Mouse (Mus musculus) c-Kit-negative CD71-positive TER-119-positive erythroid progenitor cells, embryonic 14.5 days (primary cell): ENCODE data around the gene Ppbp.
"Not testable (repeated sequence)": the region's sequence is repeated elsewhere in the genome, so short reads cannot be mapped to it uniquely, and the experiment has no call there.

Experiments used
- DNase-seq: peaks from one replicate; pipeline ENCODE4 v3.0.0-alpha.2; 2013; ENCODE audit warnings: low read depth, low spot score

Ppbp gene

DNA sequence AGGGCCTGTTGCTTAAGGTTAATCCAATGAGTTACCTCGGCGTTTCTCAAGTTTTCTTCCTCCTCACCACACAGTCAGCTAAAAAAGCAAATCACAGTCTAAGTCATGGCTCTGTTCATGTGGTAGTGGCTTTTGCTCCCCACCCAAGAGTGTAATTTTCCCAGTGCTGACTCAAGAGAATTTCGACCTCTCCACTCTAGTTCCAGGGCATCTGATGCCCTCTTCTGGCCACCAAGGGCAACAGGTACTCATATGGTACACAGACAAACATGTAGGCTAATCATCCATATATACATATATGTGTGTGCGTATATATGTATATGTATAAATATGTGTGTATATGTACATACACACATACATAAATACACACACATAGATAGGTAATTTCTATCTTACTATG lies 19.8 kb downstream of the Ppbp start:
- DNase-seq = no peak

DNA sequence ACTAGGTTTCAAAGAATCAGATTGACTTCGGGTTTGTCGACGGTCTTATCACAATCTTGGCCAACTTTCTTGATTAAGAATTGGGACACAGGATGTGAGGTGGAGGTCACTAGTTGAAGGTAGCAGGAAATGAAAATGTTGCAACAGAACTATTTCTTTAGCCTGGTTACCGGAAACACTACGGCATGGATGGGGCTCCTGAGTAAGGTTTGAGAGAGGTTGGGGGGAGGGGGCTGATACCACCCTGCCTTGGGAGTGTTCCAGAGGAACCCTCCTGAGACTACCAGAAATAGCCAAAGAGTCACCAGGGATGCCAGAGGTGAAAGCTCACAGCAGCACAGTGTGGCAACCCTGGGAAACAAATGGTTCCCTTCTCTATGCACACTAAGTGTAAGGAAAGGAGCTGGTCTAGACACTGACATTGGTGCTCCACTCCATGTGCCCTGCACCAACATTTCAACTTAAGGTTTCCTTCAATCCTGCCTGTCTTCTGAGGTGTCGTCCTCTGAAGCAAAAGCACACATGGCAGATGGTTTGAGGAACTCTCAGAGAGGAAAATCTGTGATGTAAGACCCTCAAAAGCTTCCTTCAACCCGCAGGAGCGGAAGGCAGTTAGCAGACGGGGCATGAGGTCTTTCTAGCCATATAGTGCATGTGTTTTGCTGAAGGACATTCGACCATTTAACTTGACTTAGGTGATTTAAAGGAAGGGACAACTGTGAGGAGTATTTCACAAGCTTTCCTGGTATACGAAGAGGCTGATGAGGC lies 21.2 kb downstream of the Ppbp start:
- DNase-seq = no peak

DNA sequence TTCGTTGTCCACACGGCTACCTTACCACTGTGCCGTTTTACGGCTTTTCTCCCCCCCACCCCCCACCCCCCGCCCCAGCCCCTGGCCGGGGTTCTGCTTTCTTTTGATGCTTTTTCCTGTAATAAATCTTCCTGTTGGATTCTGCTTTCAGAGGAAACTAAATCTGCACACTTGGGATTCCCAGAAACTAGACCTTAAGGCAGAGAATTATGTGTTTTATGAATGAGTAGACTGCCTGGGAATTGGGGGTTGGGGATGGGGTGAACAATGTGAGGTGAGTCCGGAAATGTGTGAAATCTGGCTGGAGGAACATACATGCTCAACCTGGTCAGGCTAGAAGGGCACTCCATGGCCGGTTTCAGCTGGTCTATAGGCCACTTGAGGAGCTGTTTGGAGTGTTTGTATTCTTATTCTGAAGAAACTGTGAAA lies 21.8 kb downstream of the Ppbp start:
- DNase-seq = no peak

DNA sequence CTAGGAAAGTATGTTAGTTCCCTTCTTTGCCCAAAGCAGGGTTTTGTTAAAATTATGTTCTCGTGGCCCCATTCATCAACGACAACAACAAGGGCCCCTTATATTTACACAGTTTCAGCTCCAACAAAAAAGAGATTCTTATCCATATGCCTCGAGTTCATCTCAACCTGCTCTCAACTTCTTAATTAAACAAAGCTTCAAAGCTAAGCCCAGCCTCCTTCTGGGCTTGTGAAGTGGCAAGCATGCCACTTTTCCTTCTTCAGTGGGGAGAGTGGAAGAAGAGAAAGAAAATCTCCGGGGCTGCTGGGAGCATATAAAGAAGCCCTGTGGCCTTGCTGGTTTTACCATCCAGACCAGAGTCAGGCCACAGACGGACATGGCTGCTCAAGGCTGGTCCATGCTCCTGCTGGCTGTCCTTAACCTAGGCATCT lies 25.9 kb downstream of the Ppbp start, which contains the start of gene Cxcl15:
Gene Cxcl15 (plus strand): TSS at position 340 of the 431 bp plus-strand sequence.
- DNase-seq = no peak

DNA sequence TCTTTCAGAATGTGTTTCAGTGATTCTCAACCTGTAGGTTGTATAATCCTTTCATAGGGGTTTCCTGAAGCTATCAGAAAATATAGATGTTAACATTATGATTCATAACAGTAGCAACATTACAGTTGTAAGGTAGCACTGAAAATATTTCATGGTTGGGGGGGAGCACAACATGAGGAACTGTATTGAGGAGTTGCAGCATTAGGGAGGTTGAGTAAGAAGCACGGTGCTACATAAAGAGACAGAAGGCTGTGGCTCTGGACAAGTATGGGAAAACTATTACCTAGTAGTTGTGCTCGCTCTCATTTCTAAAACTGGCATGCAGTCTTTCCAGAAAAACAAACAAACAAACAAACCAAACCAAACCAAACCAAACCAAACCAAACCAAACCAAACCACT lies 27.1 kb downstream of the Ppbp start:
- not testable (repeated sequence) for DNase-seq

DNA sequence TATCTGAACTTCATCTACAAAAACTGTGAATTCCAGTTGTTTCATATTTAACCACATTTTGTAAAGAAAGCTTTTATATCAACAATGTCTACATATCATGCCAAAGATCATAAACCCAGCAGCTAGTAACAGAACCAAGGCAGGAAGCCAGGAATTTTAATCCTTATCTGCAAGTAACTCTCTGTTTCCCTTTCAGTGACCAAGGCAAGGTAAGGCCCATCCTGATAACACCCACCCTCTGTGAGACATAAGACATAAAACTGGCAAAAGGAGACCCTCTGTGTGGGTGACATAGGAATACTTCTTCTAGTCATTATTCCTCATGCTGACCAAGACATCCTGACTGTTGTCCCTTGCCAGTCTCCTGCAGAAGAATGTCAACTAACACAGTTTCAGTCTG lies 36.3 kb downstream of the Ppbp start:
- DNase-seq = no peak

DNA sequence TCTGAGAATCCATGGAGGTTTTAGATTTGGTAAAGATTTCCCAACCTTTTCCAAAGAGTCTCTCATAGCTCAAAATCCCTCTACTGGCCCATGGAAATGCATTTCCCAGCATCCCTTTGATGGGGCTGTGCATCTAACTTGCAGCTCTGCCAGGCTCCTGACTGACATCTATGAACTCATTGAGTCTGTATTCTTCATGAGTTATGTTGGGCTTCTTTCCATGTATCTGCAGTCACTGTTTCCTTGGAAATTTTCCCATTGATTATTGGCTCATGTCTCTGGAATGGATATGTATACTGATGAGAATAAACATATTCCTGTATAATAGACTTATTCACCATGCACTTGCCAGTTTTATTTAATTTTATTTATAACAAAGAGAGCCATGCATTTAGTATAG lies 37.7 kb downstream of the Ppbp start:
- DNase-seq = no peak

DNA sequence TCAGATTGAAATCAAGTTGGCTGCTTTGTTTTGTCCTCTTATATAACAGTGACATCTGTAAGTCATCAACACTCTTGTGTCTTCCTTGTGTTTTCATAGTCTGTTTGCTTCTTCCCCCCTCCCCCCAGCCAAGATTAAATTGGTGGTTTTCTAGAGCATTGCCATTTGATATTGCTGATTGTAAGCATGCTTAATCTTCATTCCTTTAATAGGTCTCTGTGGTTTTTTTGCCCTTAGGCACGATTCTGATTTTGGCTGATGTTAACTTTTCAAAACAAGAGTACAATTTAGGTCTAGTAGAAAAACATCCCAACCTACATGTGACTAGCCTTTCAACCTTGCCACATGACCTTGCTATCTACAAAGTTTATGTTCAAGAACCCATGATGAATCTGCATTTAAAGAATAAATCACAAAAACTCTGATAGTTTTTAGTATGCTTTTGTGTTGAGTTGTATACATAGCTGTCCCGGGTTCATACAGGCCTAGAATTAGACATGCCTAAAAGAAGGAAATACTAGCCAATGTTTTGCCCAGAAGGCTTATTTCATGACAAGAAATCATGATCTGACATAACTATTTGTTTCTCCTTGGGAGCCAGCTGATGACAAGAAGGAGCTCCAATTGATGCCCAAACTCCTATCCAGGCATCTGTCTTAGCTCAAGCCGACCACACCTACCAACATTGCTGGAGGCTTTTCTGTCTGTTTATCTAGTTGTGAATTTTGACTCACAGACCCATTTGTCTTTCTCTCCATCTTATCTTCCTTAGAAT lies 39.0 kb downstream of the Ppbp start:
- DNase-seq = no peak
